Mouse (Mus musculus): ENCODE data around the gene Ccdc146. TPM values are rescaled to one million over a fixed set of nuclear protein-coding genes. Genes with fewer than 3 reads are reported as not detected.

Gene Ccdc146
- polyA plus RNA-seq, 1 experiment, result not detected

DNA sequence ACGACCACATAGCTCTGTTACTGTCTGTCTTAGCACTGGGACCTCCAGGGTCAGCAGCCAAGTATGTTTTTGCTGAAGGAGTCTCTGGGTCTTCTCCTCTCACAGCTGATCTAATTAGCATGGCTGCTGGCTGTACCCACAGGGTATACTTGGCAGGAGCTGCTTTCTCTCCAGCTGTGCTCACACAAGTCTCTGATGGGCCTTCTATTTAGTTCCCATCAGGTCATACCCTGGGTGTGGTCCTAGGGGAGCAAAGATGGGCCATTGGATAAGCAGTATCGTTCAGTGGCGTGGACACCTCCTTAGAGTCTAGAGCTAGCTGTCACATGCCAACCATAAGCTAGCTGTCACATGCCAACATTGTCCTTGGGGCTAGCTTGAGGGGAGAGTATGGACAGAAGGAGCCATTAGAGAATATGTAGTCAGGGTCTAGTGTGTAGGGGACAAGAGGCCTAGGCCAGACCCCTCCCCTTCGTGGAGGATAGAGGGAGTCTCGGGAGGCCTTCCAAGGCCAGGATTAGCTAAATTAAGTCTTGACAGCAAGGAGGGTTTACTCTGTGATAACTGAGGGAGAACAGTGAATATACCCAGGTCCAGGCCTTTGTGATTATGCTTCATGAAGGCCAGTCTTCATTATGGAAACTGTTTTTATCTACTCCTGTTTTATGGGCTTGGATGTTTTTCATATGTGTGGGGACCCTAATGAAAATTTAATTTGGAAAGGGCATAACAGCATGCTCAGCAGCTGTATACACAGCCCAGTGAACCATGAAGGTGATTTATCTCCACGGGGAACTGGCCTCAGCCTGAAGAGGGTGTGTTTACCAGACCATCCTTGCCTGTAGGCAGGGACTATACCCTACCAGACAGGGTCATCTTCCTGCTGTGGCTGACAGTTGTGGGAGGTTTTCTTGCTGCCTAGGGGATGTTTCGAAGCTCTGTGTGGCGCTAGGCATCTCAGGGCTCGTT is 152.8 kb downstream of the Ccdc146 start:
- TF ChIP-seq POLR2A (IDR thresholded peaks at IDR 0.05; ENCODE audit: borderline replicate concordance, control insufficient read depth, low read depth, low read length) (no peak), CTCF (IDR thresholded peaks at IDR 0.05; ENCODE audit: control insufficient read depth, insufficient read depth, low read length) (no peak)
- Histone ChIP-seq H3K27ac (ENCODE audit: control insufficient read depth, insufficient read depth, low read depth, low read length, poor library complexity) (peak overlapping the region; percentile 8; the same call in 1 of the 2 replicates), H3K4me3 (replicated peaks; ENCODE audit: control insufficient read depth, low read depth, low read length) (no peak overlapping the region), H3K4me1 (ENCODE audit: control insufficient read depth, insufficient read depth, low read length) (no peaks in the 10 kb centered on the region; the same call in 1 of the 2 replicates)
- 70% methylated on average over 9 of the region's 9 CpGs for WGBS

DNA sequence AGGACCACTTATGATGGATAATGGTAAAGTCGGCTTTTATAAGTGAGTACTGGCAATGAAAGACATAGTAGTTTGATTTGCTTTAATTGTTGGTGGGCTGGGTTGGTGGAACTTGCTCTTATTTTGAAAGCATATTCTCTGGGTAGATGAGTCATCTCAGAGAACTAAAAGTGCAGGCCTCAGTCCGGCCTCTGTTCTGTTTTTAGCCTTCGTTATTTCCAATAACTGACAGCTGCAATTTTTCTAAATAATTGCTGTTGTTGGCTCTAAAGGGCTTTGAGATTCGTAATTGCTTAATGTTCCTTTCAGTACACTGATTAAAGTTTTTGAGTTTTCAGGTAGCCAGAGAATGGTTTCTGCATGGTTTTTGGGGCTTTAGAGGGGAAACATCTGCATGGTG is 153.7 kb downstream of the Ccdc146 start:
- WGBS, result 62% methylated on average over 4 of the region's 4 CpGs
- no peak overlapping the region for H3K4me3 ChIP-seq (replicated peaks; ENCODE audit: control insufficient read depth, low read depth, low read length)
- TF ChIP-seq CTCF (IDR thresholded peaks at IDR 0.05; ENCODE audit: control insufficient read depth, insufficient read depth, low read length) (no peak), POLR2A (IDR thresholded peaks at IDR 0.05; ENCODE audit: borderline replicate concordance, control insufficient read depth, low read depth, low read length) (no peak)
- H3K27ac ChIP-seq (ENCODE audit: control insufficient read depth, insufficient read depth, low read depth, low read length, poor library complexity), result no peak overlapping the region
- H3K4me1 ChIP-seq (ENCODE audit: control insufficient read depth, insufficient read depth, low read length), result no peaks in the 10 kb centered on the region; the same call in 1 of the 2 replicates

GRCm38 (mm10) chr5:21269446-21269845 is 155.0 kb downstream of the Ccdc146 start:
- H3K27ac ChIP-seq (ENCODE audit: control insufficient read depth, insufficient read depth, low read depth, low read length, poor library complexity), result no peak overlapping the region

DNA sequence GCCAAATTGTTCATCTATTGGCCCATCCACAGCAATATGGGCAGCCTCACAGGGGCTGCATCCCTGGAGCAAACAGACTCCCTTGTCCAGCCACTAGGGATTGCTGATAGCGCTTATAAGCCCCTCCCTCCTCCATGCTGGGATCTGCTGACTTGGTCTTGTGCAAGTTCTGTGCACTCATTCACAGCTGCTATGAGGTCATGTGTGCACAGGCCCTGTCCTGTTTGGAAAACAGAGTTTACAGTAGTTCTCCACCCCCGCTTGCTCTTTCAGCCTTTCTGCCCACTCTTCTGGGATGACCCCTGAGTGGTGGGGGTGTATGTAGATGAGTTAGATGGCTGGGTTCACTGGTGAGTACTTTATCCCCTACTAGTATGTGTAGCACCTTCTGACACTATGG is 157.4 kb downstream of the Ccdc146 start:
- TF ChIP-seq CTCF (IDR thresholded peaks at IDR 0.05; ENCODE audit: control insufficient read depth, insufficient read depth, low read length) (no peak), POLR2A (IDR thresholded peaks at IDR 0.05; ENCODE audit: borderline replicate concordance, control insufficient read depth, low read depth, low read length) (no peak)
- 73% methylated on average over 2 of the region's 2 CpGs for WGBS
- Histone ChIP-seq H3K4me3 (replicated peaks; ENCODE audit: control insufficient read depth, low read depth, low read length) (no peak overlapping the region), H3K4me1 (ENCODE audit: control insufficient read depth, insufficient read depth, low read length) (no peaks in the 10 kb centered on the region; the same call in 1 of the 2 replicates), H3K27ac (ENCODE audit: control insufficient read depth, insufficient read depth, low read depth, low read length, poor library complexity) (no peak overlapping the region)

More at GRCm38 (mm10) chr5:21269446-21269845, 155.0 kb downstream of the Ccdc146 start:
- Histone ChIP-seq H3K4me1 (ENCODE audit: control insufficient read depth, insufficient read depth, low read length) (no peaks in the 10 kb centered on the region; the same call in 1 of the 2 replicates), H3K4me3 (replicated peaks; ENCODE audit: control insufficient read depth, low read depth, low read length) (no peak overlapping the region)
- TF ChIP-seq CTCF (IDR thresholded peaks at IDR 0.05; ENCODE audit: control insufficient read depth, insufficient read depth, low read length) (no peak), POLR2A (IDR thresholded peaks at IDR 0.05; ENCODE audit: borderline replicate concordance, control insufficient read depth, low read depth, low read length) (no peak)
- WGBS, result 82% methylated on average over 5 of the region's 5 CpGs

GRCm38 (mm10) chr5:21265049-21265448 is 159.4 kb downstream of the Ccdc146 start:
- peaks cover 2% of the 10 kb centered on the region for H3K4me1 ChIP-seq (ENCODE audit: control insufficient read depth, insufficient read depth, low read length)
- peak; percentile 82 for TF ChIP-seq CTCF (IDR thresholded peaks at IDR 0.05; ENCODE audit: control insufficient read depth, insufficient read depth, low read length)
- TF ChIP-seq POLR2A (IDR thresholded peaks at IDR 0.05; ENCODE audit: borderline replicate concordance, control insufficient read depth, low read depth, low read length), result no peak
- no peak overlapping the region for H3K4me3 ChIP-seq (replicated peaks; ENCODE audit: control insufficient read depth, low read depth, low read length)
- 15% methylated on average over 4 of the region's 4 CpGs for WGBS
- no peak overlapping the region for H3K27ac ChIP-seq (ENCODE audit: control insufficient read depth, insufficient read depth, low read depth, low read length, poor library complexity)

- WGBS, result 86% methylated on average over 8 of the region's 8 CpGs
- H3K4me1 ChIP-seq (ENCODE audit: control insufficient read depth, insufficient read depth, low read length), result peaks cover 3% of the 10 kb centered on the region
Measured at GRCm38 (mm10) chr5:21264352-21265021, 160.0 kb downstream of the Ccdc146 start.

DNA sequence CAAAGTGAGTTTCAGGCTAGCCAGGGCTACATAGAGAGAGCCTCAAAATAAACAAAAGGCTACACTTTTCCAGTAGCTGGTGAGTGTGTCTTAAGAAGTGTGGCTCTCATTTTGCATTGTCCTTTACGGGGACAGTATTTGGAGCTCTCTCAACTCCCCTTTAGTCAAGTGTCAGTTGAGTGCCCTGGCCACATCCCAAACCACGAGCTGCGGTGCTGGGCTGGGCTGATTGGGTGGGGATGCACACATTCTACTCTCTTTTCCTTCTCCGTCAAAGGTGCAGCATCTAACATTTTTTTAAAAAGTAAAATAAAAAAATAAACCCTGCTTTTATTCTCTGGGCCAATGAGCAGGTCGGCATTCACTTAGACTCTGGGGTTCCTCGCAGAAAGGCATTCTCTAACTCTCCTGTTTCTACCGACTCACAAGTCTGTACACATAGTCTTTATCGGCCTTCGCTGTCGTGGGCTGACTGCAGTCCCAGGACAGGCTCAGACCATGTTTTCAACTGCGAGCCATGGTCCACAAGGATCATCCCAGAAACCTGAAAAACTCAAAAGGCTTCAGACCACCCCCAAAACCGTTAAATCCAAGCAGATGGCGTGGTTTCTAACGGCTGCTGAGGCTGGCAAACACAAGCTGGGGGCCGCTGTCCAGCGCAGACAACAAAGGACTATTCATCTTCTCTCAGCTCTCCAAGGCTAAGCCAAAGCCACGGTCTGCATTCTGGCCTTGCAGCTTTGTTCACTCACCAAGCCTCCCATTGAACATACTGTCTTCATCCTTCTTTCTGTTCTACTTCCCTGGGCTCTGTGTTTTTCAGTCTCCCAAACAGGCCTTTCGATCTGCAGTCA is 161.0 kb downstream of the Ccdc146 start:
- TF ChIP-seq POLR2A (IDR thresholded peaks at IDR 0.05; ENCODE audit: borderline replicate concordance, control insufficient read depth, low read depth, low read length), result no peak
- no peak for TF ChIP-seq CTCF (IDR thresholded peaks at IDR 0.05; ENCODE audit: control insufficient read depth, insufficient read depth, low read length)
- no peak overlapping the region for H3K27ac ChIP-seq (ENCODE audit: control insufficient read depth, insufficient read depth, low read depth, low read length, poor library complexity)
- 40% methylated on average over 18 of the region's 18 CpGs for WGBS

More at GRCm38 (mm10) chr5:21264352-21265021, 160.0 kb downstream of the Ccdc146 start:
- no peak for TF ChIP-seq CTCF (IDR thresholded peaks at IDR 0.05; ENCODE audit: control insufficient read depth, insufficient read depth, low read length)
- TF ChIP-seq POLR2A (IDR thresholded peaks at IDR 0.05; ENCODE audit: borderline replicate concordance, control insufficient read depth, low read depth, low read length), result no peak
- Histone ChIP-seq H3K27ac (ENCODE audit: control insufficient read depth, insufficient read depth, low read depth, low read length, poor library complexity) (no peak overlapping the region), H3K4me3 (replicated peaks; ENCODE audit: control insufficient read depth, low read depth, low read length) (no peak overlapping the region)

More for the DNA sequence above, 161.0 kb downstream of the Ccdc146 start:
- Histone ChIP-seq H3K4me1 (ENCODE audit: control insufficient read depth, insufficient read depth, low read length) (peaks cover 3% of the 10 kb centered on the region), H3K4me3 (replicated peaks; ENCODE audit: control insufficient read depth, low read depth, low read length) (no peak overlapping the region)

All from bone marrow, adult 2 months (tissue).